8 mouse cellular contexts compared by ENCODE assay signal in the genomic region with DNA sequence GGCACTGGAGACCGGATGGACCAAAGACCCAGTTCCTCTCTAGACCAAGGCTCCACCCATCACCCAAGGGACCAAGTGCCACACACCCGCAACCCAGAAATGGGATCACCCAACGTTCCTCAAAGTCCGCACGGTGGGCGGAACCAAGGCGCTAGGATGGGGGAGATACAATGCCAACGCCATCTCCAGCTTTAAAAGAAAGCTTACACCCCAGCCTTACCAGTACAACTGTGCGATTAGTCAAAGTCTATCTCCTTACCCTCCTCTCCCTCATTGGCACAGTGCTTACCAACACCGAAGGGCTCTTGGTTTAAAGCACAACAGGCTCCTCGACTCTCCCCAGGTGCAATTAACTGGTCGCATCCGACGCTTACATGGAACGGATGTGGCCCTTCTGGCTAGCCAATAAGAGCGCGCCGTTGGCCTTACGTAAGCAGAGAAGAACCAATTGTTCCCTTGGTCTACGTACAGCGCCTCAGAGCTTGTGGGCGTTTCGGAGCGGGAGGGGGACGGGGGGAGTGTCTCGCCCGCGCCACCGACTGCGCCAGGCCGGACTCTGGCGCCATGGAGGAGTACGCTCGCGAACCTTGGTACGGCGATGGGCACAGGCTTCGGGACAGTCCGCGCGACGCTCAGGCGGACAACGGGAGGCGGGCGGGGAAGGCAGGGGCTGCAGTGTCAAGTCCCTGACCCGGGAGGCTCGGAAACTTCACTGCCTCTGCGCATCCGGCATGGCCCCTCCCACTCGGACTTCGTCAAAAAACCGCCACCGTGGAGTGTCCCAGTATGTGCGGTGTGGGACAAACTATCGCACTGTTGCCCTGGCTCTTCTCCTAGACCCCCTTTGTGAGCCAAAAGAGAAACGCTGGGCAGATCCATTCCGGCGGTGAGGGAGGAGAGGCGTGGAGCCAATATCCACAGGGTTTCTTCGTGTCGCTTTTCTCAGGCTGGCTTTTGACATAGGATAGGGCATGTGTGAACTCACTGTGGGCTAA. TPM values are rescaled to one million over a fixed set of nuclear protein-coding genes. Genes with fewer than 3 reads are reported as not detected.
A peak's percentile ranks its signal among the peaks of the same experiment; 100 is the strongest.
DNase-seq lines count a peak whose midpoint lies in the region; ATAC-seq and TF ChIP-seq lines count a peak whose summit lies in the region.

Gene Pqbp1, minus strand, starts transcription at position 390 of the 995 bp plus-strand sequence.
Gene Timm17b, plus strand, starts transcription at position 478 of the 995 bp plus-strand sequence.

- peak within 1 kb of the TSS; percentile 78 for H3K4me2 ChIP-seq in CH12.LX (ENCODE audit: insufficient read depth, low read depth, poor library complexity, severe bottlenecking)
- H3K4me2 ChIP-seq in forebrain, embryonic 11.5 days (ENCODE audit: low read depth, low read length, severe bottlenecking), result peak within 1 kb of the TSS; percentile 51
- peak within 1 kb of the TSS; percentile 67 for H3K4me2 ChIP-seq in heart, embryonic 16.5 days (ENCODE audit: low read depth, low read length)
- peak within 1 kb of the TSS; percentile 78 for H3K4me2 ChIP-seq in liver, embryonic 15.5 days
- H3K4me2 ChIP-seq in neural tube, embryonic 12.5 days (replicated peaks), result peak within 1 kb of the TSS; percentile 64

- ATAC-seq in forebrain, embryonic 11.5 days (replicated peaks; ENCODE audit: low FRiP score), result peak; percentile 99
- peak; percentile 98 for ATAC-seq in heart, embryonic 16.5 days (replicated peaks; ENCODE audit: extremely low read depth, insufficient read depth, low FRiP score)
- peak; percentile 99 for ATAC-seq in liver, embryonic 15.5 days (ENCODE audit: insufficient read depth)
- peak; percentile 99 for ATAC-seq in neural tube, embryonic 12.5 days (ENCODE audit: low FRiP score, low read depth)

- 17% methylated on average over 62 of the region's 62 CpGs for WGBS in forebrain, embryonic 11.5 days
- 11% methylated on average over 62 of the region's 62 CpGs for WGBS in heart, embryonic 16.5 days
- 16% methylated on average over 60 of the region's 62 CpGs for WGBS in liver, embryonic 15.5 days (ENCODE audit: insufficient replicate concordance)
- 15% methylated on average over 62 of the region's 62 CpGs for WGBS in neural tube, embryonic 12.5 days

- DNase-seq in CH12.LX (ENCODE audit: extremely low read depth), result peak; percentile 93
- DNase-seq in c-Kit-positive CD71-positive TER-119-negative erythroid progenitor cells, embryonic 14.5 days (ENCODE audit: low read depth), result peak; percentile 80
- DNase-seq in forebrain, embryonic 11.5 days (ENCODE audit: low spot score), result peak; percentile 87
- DNase-seq in kidney, postnatal 36 days, result peak; percentile 93 to 95
- DNase-seq in telencephalon, adult 2 months (ENCODE audit: low read depth, low spot score), result peak; percentile 94

- H3K27ac ChIP-seq in CH12.LX (ENCODE audit: insufficient read depth, low read depth), result peak within 1 kb of the TSS; percentile 89
- peak within 1 kb of the TSS; percentile 78 for H3K27ac ChIP-seq in forebrain, embryonic 11.5 days (ENCODE audit: low read depth, low read length)
- peak within 1 kb of the TSS; percentile 89 for H3K27ac ChIP-seq in heart, embryonic 16.5 days (ENCODE audit: low read length)
- peak within 1 kb of the TSS; percentile 84 for H3K27ac ChIP-seq in liver, embryonic 15.5 days (replicated peaks)
- H3K27ac ChIP-seq in neural tube, embryonic 12.5 days, result peak within 1 kb of the TSS; percentile 42; the same call in 1 of the 2 replicates

- H3K36me3 ChIP-seq in CH12.LX (replicated peaks in 1 of 2; ENCODE audit: control insufficient read depth in 1 of 2, insufficient read depth in 1 of 2, low read length in 1 of 2), result peaks cover 25 to 40% of the 10 kb centered on the region in 2 experiments
- H3K36me3 ChIP-seq in forebrain, embryonic 11.5 days (ENCODE audit: control insufficient read depth, insufficient read depth, low read length), result no peaks in the 10 kb centered on the region
- H3K36me3 ChIP-seq in heart, embryonic 16.5 days (ENCODE audit: control insufficient read depth, insufficient read depth), result peaks cover 2% of the 10 kb centered on the region; the same call in 1 of the 2 replicates
- peaks cover 16% of the 10 kb centered on the region; the same call in 1 of the 2 replicates for H3K36me3 ChIP-seq in liver, embryonic 15.5 days (replicated peaks)
- peaks cover 10% of the 10 kb centered on the region; the same call in 1 of the 2 replicates for H3K36me3 ChIP-seq in neural tube, embryonic 12.5 days

- dilution Hi-C loops in CH12.LX (cut with MboI; ENCODE audit: extremely low pct_ligation_motif_present, extremely low pct_unique_long_range_greater_than_20kb, low sequenced_read_pairs), result no loop called here

- H3K9me3 ChIP-seq in CH12.LX (replicated peaks; ENCODE audit: low read length), result no peaks in the 10 kb centered on the region
- H3K9me3 ChIP-seq in forebrain, embryonic 11.5 days (ENCODE audit: control insufficient read depth, low read length), result no peaks in the 10 kb centered on the region
- H3K9me3 ChIP-seq in heart, embryonic 16.5 days (replicated peaks; ENCODE audit: control insufficient read depth, low read length), result no peaks in the 10 kb centered on the region
- no peaks in the 10 kb centered on the region for H3K9me3 ChIP-seq in liver, embryonic 15.5 days (replicated peaks)
- H3K9me3 ChIP-seq in neural tube, embryonic 12.5 days, result no peaks in the 10 kb centered on the region

- TF ChIP-seq CTCF in CH12.LX (conservative IDR thresholded peaks at IDR 0.05 in 1 of 2, IDR thresholded peaks at IDR 0.05 in 1 of 2; ENCODE audit: low read depth in 2 of 2, low read length in 2 of 2), result no peak

- in situ Hi-C loops in CH12.LX (cut with MboI; ENCODE audit: low pct_ligation_motif_present, low pct_unique_long_range_greater_than_20kb, low sequenced_read_pairs), result no loop called here

- no peaks in the 10 kb centered on the region for H3K27me3 ChIP-seq in CH12.LX (replicated peaks)
- no peaks in the 10 kb centered on the region for H3K27me3 ChIP-seq in forebrain, embryonic 11.5 days (ENCODE audit: control insufficient read depth, insufficient read depth, low read length)
- H3K27me3 ChIP-seq in heart, embryonic 16.5 days (ENCODE audit: control insufficient read depth, insufficient read depth, low read length), result no peaks in the 10 kb centered on the region
- H3K27me3 ChIP-seq in liver, embryonic 15.5 days, result no peaks in the 10 kb centered on the region
- no peaks in the 10 kb centered on the region for H3K27me3 ChIP-seq in neural tube, embryonic 12.5 days (replicated peaks)

- TF ChIP-seq POLR2A in CH12.LX (IDR thresholded peaks at IDR 0.05; ENCODE audit: low read depth, low read length), result no peak; the same call in 1 of the 2 replicates

- no peak for TF ChIP-seq RAD21 in CH12.LX (IDR thresholded peaks at IDR 0.05; ENCODE audit: low read depth, low read length)

- no peak for TF ChIP-seq EP300 in CH12.LX (IDR thresholded peaks at IDR 0.05; ENCODE audit: low read length)

- H3K79me2 ChIP-seq in CH12.LX (replicated peaks; ENCODE audit: control insufficient read depth, extremely low read depth, insufficient read depth, poor library complexity, severe bottlenecking), result peaks cover 8% of the 10 kb centered on the region

- peaks cover 2 to 11% of the 10 kb centered on the region in 2 experiments; a peak in 3 of 4 replicates for H3K4me1 ChIP-seq in CH12.LX (ENCODE audit: control insufficient read depth in 1 of 2, insufficient read depth in 2 of 2)
- no peaks in the 10 kb centered on the region; the same call in 1 of the 2 replicates for H3K4me1 ChIP-seq in forebrain, embryonic 11.5 days (replicated peaks; ENCODE audit: control insufficient read depth, insufficient read depth, low read length)
- H3K4me1 ChIP-seq in heart, embryonic 16.5 days (ENCODE audit: control insufficient read depth, insufficient read depth, low read length), result peaks cover 2% of the 10 kb centered on the region; the same call in 1 of the 2 replicates
- peaks cover 20% of the 10 kb centered on the region for H3K4me1 ChIP-seq in liver, embryonic 15.5 days (replicated peaks)
- peaks cover 4% of the 10 kb centered on the region; the same call in 1 of the 2 replicates for H3K4me1 ChIP-seq in neural tube, embryonic 12.5 days

- H3K9ac ChIP-seq in CH12.LX (ENCODE audit: insufficient read depth, low read depth), result peak within 1 kb of the TSS; percentile 72
- peak within 1 kb of the TSS; percentile 58 for H3K9ac ChIP-seq in forebrain, embryonic 11.5 days (ENCODE audit: low read length)
- peak within 1 kb of the TSS; percentile 77 for H3K9ac ChIP-seq in heart, embryonic 16.5 days (ENCODE audit: low read length)
- peak within 1 kb of the TSS; percentile 64 for H3K9ac ChIP-seq in liver, embryonic 15.5 days
- peak within 1 kb of the TSS; percentile 56 for H3K9ac ChIP-seq in neural tube, embryonic 12.5 days

- peak within 1 kb of the TSS; percentile 66 to 96 (median 68) for H3K4me3 ChIP-seq in CH12.LX (replicated peaks in 1 of 3; ENCODE audit: low read depth in 2 of 3, low read length in 2 of 3, poor library complexity in 1 of 3)
- H3K4me3 ChIP-seq in forebrain, embryonic 11.5 days (ENCODE audit: low read depth, low read length), result peak within 1 kb of the TSS; percentile 50
- peak within 1 kb of the TSS; percentile 70 for H3K4me3 ChIP-seq in heart, embryonic 16.5 days (ENCODE audit: low read length)
- peak within 1 kb of the TSS; percentile 74 for H3K4me3 ChIP-seq in liver, embryonic 15.5 days (replicated peaks)
- H3K4me3 ChIP-seq in neural tube, embryonic 12.5 days, result peak within 1 kb of the TSS; percentile 55

TF ChIP-seq in CH12.LX, 34 proteins besides CTCF, POLR2A, EP300 and RAD21 (continues in another document):
- TF ChIP-seq ZMIZ1 (IDR thresholded peaks at IDR 0.05; ENCODE audit: low read depth, low read length), result peak; percentile 69
- TF ChIP-seq TBP (conservative IDR thresholded peaks at IDR 0.05; ENCODE audit: low read depth, low read length), result peak; percentile 54; the same call in 1 of the 2 replicates
- TF ChIP-seq MEF2A (IDR thresholded peaks at IDR 0.05; ENCODE audit: borderline replicate concordance, low read depth, low read length), result no peak

RNA-seq across cellular contexts. Expression of gene Pqbp1, which starts in this region (rescaled TPM):
- total RNA-seq in CH12.LX (2012; rRNA removed) (94.3 and 103 TPM in 2 replicates), CH12.LX (2014; rRNA removed) (96.6 and 101 TPM in 2 replicates)
- polyA plus RNA-seq in CH12.LX (2012; ENCODE audit: insufficient read length, low read depth), result 119 and 130 TPM in 2 replicates
- 141 and 144 TPM in 2 replicates for polyA plus RNA-seq in forebrain, embryonic 11.5 days (2014; fragmentation: Nextera tagmentation; extraction: Ambion mirVana)
- 74.7 and 82.7 TPM in 2 replicates for polyA plus RNA-seq in heart, embryonic 16.5 days (2015; fragmentation: Nextera tagmentation; extraction: Ambion mirVana)
- polyA plus RNA-seq in liver, embryonic 15.5 days (2015; fragmentation: Nextera tagmentation; extraction: Ambion mirVana), result 38.1 and 39.7 TPM in 2 replicates
- polyA plus RNA-seq in neural tube, embryonic 12.5 days (2016; fragmentation: Nextera tagmentation; extraction: Ambion mirVana), result 179 and 180 TPM in 2 replicates

RNA-seq across cellular contexts. Expression of gene Timm17b, which starts in this region (rescaled TPM):
- 37.6 and 38.8 TPM in 2 replicates for total RNA-seq in CH12.LX (2012; rRNA removed)
- total RNA-seq in CH12.LX (2014; rRNA removed), result 25.8 and 33.1 TPM in 2 replicates
- polyA plus RNA-seq in CH12.LX (2012; ENCODE audit: insufficient read length, low read depth), result 75.9 and 76.7 TPM in 2 replicates
- polyA plus RNA-seq in forebrain, embryonic 11.5 days (2014; fragmentation: Nextera tagmentation; extraction: Ambion mirVana), result 161 and 188 TPM in 2 replicates
- 114 and 122 TPM in 2 replicates for polyA plus RNA-seq in heart, embryonic 16.5 days (2015; fragmentation: Nextera tagmentation; extraction: Ambion mirVana)
- 94.8 and 102 TPM in 2 replicates for polyA plus RNA-seq in liver, embryonic 15.5 days (2015; fragmentation: Nextera tagmentation; extraction: Ambion mirVana)
- polyA plus RNA-seq in neural tube, embryonic 12.5 days (2016; fragmentation: Nextera tagmentation; extraction: Ambion mirVana), result 143 and 147 TPM in 2 replicates

Comparison
In these comparisons a context has a peak if more than half of its experiments do, and no peak if none do; other contexts are left out.
1. Peak in every context shown above with its lines: DNase-seq, ATAC-seq, H3K4me3 ChIP-seq and H3K27ac ChIP-seq.